Mouse (Mus musculus): Measurements from ENCODE around the gene Olfr1045.
"Not testable (repeated sequence)": the region's sequence is repeated elsewhere in the genome, so short reads cannot be mapped to it uniquely, and the experiment has no call there.

The Olfr1045 gene

DNA sequence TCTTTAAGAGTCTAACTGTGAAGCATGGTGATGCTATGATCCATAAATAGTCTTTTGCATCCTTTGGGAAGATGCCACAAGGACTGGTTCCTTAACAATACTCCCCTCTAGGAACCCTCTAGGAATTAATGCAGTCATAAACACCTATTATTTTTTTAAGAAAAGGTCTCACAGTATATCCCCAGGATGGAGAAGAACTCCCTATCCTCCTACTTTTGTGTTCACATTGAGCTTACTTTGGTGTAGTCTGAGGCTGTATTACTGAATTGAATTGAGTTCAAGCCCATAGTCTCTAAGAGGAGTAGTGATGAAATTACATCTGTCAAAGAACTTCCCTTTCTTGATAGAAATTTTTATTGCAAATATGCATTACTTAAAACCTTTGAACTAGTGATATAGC, at the start of gene Olfr1045:
Gene Olfr1045 (minus strand): TSS at position 101 of the 400 bp plus-strand sequence.
- no peak for DNase-seq

DNA sequence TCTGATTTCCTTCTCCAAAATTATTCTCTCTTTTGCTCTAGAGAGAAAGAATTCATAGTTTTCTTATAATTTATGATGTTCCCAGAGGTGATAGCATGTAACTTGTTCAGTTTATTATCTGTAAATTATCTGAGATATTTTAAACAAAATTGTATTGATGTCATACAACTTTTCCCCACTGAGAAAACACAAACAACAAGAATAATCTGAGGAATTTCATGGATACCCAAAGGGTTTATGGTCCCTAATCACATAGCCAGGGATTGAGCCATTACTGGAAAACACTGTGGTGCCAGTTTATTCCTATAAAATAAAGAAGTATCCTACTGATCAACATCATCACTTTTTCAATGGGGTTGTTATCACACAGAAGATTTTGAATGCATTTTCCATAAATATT, 37.4 kb upstream of the Olfr1045 start, which contains the start of gene Olfr1048:
Gene Olfr1048 (minus strand): TSS at position 101 of the 400 bp plus-strand sequence.
- DNase-seq = no peak

DNA sequence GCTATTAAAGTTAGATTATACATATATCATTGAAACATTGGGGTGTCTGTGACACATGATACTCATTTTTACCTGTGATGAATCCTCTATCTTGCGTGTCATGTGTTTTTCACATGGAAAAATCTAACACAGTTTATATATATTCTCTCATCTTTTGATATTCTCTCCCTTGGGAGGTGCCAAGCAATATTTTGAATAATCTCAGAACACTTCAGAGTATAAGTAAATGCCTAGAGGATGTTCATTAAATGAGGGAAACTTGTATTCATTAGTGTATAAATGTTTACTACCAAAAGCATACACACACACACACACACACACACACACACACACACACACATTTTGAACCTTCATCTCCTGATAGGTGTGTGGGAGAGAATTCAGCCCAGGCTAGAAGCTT, 28.5 kb upstream of the Olfr1045 start, which contains the start of gene Olfr1047:
Gene Olfr1047 (minus strand): TSS at position 101 of the 400 bp plus-strand sequence.
- DNase-seq = no peak

DNA sequence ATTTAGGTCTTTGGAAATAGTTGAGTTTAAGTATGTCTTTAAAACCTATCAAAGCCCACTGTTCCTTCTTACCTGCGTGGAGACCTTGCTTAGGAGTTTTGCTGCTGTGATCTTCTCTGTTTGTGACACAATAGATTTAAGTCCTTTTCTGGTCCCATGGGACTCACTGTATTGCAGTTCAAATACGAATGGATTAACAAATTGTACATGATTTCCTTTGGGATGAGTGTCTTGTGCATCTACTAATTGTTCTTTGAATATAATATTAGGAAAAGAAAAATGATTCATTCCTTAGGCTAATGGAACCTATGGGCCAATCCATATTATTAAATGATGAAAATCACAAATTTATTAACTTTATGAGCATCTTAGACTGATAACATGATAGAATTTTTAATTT, 16.4 kb upstream of the Olfr1045 start, which contains the start of gene Olfr1046:
Gene Olfr1046 (minus strand): TSS at position 101 of the 400 bp plus-strand sequence.
- no peak for DNase-seq

DNA sequence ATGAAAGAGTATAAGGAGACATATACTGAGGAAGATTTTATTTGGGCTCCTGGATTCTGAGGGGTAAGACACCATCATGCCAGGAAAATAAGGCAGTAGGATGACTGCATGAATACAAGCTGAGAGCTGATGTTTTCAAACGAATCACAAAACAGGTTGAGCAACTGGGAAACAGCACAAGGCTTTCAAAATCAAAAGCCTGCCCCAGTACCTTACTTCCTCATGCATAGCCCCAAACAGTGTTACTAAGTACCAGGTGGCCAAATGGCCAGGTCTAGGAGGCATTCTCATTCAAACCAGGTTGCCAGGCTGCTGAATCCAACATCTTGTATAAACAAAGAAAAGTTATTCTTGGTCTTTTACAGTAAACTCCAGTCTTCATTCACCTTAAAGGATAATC, 6.9 kb downstream of the Olfr1045 start:
- no peak for DNase-seq

DNA sequence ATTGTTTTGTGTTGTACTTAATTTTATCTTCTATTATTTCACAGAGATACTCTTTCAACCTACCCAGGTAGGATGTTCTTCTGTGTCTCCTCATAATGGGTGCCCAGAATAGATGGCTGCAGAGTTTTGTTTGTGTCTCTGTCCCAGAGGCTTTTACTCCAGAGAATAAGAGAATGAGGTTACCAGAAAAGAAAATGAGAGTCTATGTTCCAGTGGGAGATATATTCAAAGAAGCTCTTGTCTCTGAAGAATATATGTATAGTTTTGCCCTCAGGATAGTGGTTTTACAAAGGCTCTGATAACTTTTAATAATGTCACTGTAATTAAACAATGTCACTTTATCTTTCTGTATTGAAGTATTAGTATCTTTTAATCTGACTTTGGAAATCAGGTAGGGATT, 17.2 kb downstream of the Olfr1045 start, which contains the start of gene Olfr52:
Gene Olfr52 (minus strand): TSS at position 101 of the 400 bp plus-strand sequence.
- DNase-seq = no peak

DNA sequence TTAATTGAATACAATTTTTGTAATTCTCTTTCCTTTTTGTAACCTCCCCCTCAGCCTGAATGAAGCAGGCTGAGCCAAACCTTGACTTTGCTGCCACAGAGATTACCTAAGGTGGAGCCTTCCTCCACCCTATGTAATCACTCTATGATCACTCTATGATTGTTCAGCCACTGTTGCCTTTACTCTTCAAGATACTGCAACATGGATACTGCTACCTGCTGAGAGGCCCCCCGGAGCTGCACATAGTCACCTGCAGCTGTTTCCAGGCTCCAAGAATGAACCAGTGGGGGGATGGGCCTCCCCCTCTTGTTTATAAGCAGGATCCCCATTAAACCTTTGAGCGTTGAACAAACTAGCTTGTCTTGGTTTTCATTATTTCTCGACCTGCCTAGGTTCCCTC, 22.9 kb downstream of the Olfr1045 start:
- no peak for DNase-seq

DNA sequence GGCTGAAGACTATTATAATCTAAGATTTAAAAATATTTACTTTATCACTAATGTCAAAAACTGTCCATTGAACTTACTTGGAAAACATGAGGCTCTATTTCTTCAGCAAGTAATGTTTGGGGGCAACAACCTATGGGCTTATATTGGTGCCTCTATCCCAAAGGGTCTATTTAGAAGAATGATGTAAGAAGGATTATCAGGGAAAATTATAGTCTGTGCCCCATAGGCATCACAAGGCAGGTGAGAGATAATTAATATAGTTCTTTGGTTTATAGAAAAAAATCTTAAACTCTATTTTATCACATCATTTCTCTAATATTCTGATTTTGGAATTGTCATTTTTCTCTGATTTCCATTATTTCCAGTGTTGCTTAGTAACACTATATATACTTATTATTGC, 25.1 kb downstream of the Olfr1045 start, which contains the start of gene Olfr1044:
Gene Olfr1044 (minus strand): TSS at position 101 of the 400 bp plus-strand sequence.
- DNase-seq = no peak

DNA sequence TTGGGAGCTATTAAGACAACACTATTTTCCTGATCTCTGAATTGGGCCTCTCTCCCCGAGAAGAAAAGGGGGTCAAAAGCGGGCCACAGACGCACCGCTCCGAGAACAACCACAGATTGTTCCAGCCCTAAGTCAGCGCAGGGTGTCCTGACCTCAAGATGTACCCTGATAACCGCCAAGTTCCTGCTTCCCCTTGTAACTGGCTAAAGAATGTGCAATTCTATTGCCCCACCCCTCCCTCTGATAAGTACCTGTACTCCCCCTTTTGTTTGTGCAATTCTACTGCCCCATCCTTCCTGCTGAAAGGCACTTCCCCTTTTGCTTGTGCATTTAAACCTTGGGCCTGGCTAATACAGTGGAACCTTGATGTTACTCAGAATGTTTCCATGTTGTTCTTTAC, 27.4 kb downstream of the Olfr1045 start:
- DNase-seq = not testable (repeated sequence)

DNA sequence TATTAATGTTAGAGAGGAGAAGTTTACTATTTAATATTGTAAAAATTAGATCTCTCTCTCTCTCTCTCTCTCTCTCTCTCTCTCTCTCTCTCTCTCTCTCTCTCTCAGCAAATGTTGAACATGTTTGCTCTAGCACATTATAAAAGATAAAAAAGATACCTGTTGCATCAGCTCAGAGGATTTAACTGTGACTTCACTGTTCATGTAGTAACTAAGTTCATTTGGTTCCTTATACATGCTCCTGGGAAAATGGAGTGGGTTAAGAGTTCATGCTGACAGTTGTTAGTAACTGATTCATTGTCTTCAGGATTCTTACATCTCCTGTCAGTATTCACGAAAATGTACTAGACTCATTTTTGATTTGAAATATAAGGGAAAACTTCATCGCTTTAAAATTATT, 35.4 kb downstream of the Olfr1045 start, which contains the start of gene Olfr1043:
Gene Olfr1043 (minus strand): TSS at position 101 of the 400 bp plus-strand sequence.
- no peak for DNase-seq

DNA sequence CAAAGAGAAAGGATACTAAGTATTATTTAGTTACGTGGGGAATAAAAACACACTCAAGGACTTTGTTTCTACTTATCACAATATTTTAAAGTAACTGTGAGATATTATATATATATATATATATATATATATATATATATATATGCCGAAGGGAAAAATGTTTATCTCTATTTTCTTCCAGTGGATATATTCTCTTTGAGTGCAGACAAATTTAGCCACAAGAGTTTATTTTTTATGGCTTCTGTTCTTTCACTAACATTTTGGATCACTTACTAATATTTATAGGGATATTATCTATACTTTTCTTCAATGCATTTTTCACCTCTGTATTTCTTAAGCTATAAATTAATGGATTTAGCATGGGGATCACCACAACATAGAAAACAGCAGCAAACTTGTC, 41.1 kb downstream of the Olfr1045 start, which contains the start of gene Olfr1042:
Gene Olfr1042 (minus strand): TSS at position 101 of the 400 bp plus-strand sequence.
- DNase-seq = no peak

DNA sequence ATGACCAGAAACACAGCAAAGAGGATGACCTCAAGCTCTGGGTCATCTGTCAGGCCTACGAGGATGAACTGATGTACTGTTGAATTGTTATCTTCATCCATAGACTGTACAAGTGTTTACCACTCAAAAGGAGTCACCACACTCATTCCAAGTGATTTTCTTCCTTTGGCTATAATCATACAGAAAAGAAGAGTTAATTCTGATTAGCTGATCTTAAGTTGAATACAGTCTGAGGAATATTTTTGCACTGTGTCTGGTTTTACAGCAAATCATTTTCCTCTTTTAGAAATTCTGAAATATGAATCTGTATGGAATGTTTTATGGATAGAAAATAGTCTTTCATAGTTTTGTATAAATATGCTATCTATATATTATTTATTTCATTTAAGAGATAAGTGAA, 56.2 kb downstream of the Olfr1045 start, which contains the start of gene Olfr1040:
Gene Olfr1040 (minus strand): TSS at position 101 of the 400 bp plus-strand sequence.
- no peak for DNase-seq

All from liver (tissue).